Mouse (Mus musculus) megakaryocyte-erythroid progenitor cell, adult 5 weeks (primary cell): ENCODE measurements around the gene Slc25a43. TPM values are rescaled to one million over a fixed set of nuclear protein-coding genes. Genes with fewer than 3 reads are reported as not detected.

Source experiments
- polyA plus RNA-seq: library from polyadenylated mRNA; stranded (reverse); fragments of >175 nt; gene quantifications from 2 replicates; pipeline ENCODE4 v1.2.3, GENCODE M21; 2012

Slc25a43 gene
- polyA plus RNA-seq, result 0.54 and 1.4 TPM in 2 replicates

DNA sequence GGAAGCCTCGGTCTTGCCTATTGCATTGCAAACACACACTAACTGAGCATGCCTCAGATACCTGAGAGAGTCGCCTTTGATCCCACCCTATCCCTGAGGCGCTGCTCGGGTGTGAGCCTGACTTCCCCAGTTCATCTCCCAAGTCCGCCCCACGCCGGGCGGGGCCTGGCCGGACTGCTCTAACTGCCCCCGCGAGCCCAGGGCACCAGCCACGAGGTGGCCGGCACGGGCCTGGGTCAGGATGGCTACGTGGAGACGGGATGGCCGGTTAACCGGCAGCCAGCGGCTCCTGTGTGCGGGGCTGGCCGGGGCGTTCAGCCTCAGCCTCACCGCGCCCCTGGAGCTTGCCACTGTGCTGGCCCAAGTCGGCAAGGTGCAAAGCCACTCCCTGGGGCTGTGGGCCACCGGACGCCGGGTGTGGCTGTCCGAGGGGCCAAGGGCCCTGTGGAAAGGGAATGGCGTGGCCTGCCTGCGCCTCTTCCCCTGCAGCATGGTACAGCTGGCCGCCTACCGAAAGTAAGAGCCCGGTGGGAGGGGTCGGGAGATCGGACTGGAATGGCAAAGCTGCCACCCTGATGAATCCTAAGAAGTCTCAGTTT, at the start of gene Slc25a43:
TSS of gene Slc25a43 (plus strand) at position 157 of the 599 bp plus-strand sequence.

DNA sequence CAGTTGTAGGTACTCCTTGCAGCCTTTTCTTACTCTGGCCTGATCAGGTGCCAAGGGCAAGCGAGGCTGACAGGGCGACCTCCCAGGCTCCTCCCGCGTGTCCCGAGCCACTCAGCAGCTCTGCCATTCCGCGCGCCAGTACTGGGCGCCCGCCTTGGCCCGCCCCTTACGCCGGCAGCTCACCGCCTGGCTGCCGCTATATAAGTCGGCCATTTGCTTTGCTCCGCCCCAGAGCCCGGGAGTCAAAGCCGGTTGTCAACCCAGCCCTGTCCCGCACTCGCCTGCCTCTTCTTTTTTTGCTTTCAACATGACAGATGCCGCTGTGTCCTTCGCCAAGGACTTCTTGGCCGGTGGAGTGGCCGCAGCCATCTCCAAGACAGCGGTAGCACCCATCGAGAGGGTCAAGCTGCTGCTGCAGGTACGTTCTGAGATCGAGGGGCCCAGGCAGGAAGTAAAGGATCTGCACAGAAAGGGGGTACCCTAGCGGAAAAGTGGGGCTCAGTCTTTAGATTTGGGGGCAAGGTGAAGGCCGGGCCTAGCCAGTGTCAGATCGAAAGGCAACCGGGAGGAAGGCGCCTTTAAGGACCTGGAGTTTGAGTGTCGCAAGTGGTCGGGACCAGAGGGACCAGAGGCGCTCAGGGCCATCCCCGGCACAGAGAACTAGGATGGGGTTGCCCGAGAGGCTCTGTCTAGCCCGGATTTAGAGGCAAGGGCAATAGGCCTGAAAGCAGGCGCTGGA, 52.1 kb downstream of the Slc25a43 start, which contains the start of gene Slc25a5:
TSS of gene Slc25a5 (plus strand) at position 228 of the 739 bp plus-strand sequence.

Other genes with a start within 250 kb of the Slc25a43 start
- gene Pgrmc1, start 145.5 kb upstream of the Slc25a43 start, polyA plus RNA-seq, result 86.1 and 111 TPM in 2 replicates
- 0.13 and 0.32 TPM in 2 replicates for gene Akap17b, start 98.3 kb upstream of the Slc25a43 start, polyA plus RNA-seq
- gene Slc25a5, start 52.0 kb downstream of the Slc25a43 start, polyA plus RNA-seq, result 36.7 and 50.2 TPM in 2 replicates
- gene Ube2a, start 130.2 kb downstream of the Slc25a43 start, polyA plus RNA-seq, result 150 and 230 TPM in 2 replicates
- 1.7 and 2.2 TPM in 2 replicates for gene C330007P06Rik, start 130.5 kb downstream of the Slc25a43 start, polyA plus RNA-seq
- gene Nkrf, start 159.2 kb downstream of the Slc25a43 start, polyA plus RNA-seq, result 1.1 and 1.4 TPM in 2 replicates
- 11.8 and 18.5 TPM in 2 replicates for gene Sept6, start 248.1 kb downstream of the Slc25a43 start, polyA plus RNA-seq